Mouse (Mus musculus) spleen, adult 2 months (tissue): ENCODE data around the gene Mroh9.

ENCODE experiments used
- CTCF ChIP-seq: fragments of 200-500 bp; IDR thresholded peaks from 2 replicates; pipeline ENCODE4 v1.5.1; 2011; ENCODE audit warnings: mild to moderate bottlenecking, inconsistent platforms; ENCODE audit not compliant: insufficient read depth, insufficient read length, insufficient replicate concordance; ENCODE audit errors: extremely low read depth
- POLR2A ChIP-seq: fragments of 200-500 bp; IDR thresholded peaks from 2 replicates; pipeline ENCODE4 v1.6.1; 2011; ENCODE audit warnings: low read depth, low read length, inconsistent platforms

GRCm38 (mm10) chr1:163001271-163001829, 84.1 kb downstream of the Mroh9 start:
- no peak for TF ChIP-seq POLR2A
- no peak for TF ChIP-seq CTCF
